Mouse (Mus musculus): ENCODE results near the gene Hus1b. TPM values are rescaled to one million over a fixed set of nuclear protein-coding genes. Genes with fewer than 3 reads are reported as not detected.

The Hus1b gene
- polyA plus RNA-seq (2012; rRNA removed), result 0.17 and 0.21 TPM in 2 replicates

DNA sequence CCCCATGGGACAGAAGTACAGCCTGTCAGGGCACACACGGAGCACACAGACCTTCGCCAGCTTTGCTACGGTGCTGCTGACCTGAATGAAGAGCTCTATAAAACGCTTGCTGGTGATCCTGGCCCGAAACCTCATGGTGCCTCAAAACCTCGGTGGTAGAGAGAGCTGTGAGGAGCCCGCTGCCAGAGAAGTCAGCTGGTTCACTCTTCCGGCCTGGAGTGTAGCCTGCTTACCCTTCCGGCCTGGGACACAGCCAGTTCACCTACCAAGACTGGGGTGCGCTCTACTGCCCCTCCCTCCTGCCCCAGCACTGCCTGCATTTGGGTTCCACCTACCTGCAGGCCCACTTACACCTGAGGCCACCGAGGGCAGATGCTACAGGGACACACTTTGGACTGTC is at the start of gene Hus1b:
Gene Hus1b (minus strand): TSS at position 220 of the 400 bp plus-strand sequence.

DNA sequence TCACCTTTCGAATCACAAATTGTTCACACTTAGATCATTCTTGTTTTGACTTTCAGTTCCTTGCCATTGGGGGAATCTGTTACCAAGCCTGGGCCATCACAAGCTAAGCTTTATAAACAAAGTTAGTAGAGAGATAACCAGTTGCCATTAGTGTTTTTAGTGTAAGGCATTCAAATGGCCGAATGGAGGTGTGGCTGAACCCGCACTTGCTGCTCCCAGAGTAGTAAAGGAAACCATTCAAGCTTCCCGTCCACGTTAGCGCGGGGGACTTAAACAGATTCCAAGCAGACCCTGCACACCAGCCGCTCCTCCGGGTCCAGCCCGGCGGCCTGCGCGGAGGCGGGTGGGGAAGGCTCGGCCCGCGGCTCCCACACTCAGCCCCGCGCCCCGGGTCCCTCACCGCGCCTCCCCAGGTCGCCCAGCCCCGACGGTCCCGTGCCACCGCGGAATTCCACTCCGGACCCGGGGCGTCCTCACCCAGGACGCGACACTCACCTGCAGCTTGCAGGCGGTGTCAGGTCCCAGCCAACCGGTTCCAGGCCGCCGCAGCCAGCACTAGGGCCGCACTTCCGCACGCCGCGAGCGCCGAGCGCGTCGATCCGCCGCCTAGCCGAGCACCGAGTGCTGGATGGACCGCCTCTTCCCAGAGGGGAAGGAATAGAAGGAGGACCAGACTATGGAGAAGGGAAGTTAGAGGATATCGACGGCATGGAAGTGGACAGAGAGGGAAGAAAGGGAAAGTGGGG is 26.1 kb upstream of the Hus1b start, which contains the start of the genes Exoc2 and Gm5447:
Gene Exoc2 (minus strand): TSS at position 593 of the 746 bp plus-strand sequence.
Gene Gm5447 (plus strand): TSS at position 704 of the 746 bp plus-strand sequence.

Other genes starting within 250 kb of the Hus1b start
- 0.08 and 0.10 TPM in 2 replicates for gene Irf4, start 198.5 kb downstream of the Hus1b start, polyA plus RNA-seq (2012; rRNA removed)
- 44.4 and 45.1 TPM in 2 replicates for gene Exoc2, start 26.3 kb upstream of the Hus1b start, polyA plus RNA-seq (2012; rRNA removed)
- gene Gm5447, start 26.4 kb upstream of the Hus1b start, polyA plus RNA-seq (2012; rRNA removed), result 0.03 and 0.05 TPM in 2 replicates

Data from central nervous system, embryonic 18 days (tissue).